Mouse (Mus musculus): ENCODE data around the gene Rusc2.

Gene Rusc2

DNA sequence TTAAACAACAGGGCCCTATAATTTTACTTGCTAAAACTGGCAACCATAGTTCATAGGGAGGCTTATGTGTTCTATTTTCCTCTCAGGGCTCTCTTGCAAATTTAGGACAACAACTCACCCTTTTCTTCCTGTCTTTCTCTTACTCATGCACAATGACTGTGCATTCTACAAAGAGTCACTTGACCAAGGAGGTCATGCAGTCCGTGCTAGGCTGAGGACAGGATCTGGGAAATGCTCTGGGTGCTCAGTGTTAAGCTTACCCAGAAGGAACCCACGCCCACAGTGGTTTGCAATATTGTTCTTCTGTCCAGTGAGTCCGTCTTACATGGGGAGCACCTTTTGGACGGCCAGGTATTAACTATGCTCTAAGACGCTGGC, 2.3 kb downstream of the Rusc2 start:
- no peak for DNase-seq (ENCODE audit: low spot score in 2 of 2)

DNA sequence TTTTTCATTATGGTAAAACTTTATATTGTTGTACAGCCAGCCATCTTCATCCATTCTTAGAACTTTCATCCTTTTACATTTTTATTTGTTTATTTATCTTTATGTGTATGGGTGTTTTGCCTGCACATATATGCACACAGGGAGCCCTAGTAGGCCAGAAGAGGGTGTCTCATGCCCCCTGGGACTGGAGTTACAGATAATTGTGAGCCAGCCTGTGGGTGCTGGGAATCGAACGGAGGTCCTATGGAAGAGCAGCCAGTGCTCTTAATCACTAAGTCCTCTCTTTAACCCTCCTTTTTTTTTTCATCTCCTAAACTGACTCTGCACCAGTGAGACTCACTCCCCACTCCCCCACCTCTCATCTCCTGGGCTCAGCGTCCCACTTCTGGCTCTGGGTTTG, 2.8 kb downstream of the Rusc2 start:
- no peak for DNase-seq (ENCODE audit: low spot score in 2 of 2)

DNA sequence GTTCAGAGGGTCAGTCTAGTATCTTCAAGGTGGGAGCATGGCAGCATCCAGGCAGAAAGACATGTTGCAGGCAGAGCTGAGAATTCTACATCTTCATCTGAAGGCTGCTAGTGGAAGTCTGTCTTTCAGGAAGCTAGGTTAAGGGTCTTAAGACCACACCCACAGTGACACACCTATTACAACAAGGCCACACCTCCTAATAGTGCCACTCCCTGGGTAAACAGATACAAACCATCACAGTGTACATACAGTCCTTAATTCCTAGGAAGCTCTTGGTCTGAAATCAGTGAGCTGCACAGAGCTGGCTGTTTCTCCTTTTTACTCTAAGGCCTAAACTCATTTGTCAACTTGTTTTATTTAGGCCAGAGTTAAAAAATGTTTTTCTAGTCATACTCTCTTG, 5.2 kb downstream of the Rusc2 start:
- no peak for DNase-seq (ENCODE audit: low spot score in 2 of 2)

DNA sequence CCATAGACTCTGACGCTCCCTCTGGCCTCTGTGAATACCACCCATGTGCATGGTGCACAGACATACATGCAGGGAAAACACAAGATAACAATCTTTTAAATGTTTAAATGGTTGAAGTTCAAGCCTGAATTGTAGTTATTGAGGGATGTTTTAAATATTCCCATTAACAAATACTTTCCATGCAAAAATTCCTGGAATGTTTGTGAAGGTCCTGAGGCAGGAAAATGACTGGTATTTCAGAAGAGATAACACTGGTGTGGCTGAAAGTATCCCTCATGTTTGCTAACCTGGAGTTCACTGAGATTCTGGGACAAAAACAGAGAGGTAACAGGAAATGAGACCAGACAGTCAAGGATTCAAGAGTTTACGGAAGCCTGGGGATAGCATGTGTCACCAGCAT, 7.6 kb downstream of the Rusc2 start:
- DNase-seq (ENCODE audit: low spot score in 2 of 2) = no peak

DNA sequence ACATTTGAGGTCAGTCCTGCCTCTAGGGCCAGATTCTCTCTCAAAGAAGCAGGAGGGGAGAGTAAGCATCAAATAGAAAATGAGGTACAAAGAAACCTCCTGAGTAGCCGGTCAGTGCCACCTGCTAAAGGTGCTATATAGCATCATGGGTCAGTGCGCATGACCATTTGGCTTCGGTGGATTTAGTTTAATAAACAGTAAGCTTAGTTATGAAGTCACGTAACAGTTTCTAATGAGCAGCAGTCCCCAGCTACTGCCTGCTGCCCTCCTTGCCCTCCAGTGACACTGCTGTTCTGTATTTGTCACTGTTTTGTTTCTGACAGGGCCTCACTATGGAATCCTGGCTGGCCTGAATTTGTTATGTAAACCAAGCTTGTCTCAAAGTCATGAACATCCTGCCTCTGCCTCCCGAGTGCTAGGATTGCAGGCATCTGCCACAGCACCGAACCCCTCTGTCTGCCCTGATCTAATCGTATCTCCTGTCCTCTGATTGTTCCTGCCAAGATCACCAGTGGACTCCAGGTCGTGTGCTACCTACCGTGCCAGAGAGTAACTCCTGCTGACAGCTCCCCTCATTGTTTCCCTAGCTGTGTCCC, 8.2 kb downstream of the Rusc2 start:
- DNase-seq (ENCODE audit: low spot score in 2 of 2) = no peak

DNA sequence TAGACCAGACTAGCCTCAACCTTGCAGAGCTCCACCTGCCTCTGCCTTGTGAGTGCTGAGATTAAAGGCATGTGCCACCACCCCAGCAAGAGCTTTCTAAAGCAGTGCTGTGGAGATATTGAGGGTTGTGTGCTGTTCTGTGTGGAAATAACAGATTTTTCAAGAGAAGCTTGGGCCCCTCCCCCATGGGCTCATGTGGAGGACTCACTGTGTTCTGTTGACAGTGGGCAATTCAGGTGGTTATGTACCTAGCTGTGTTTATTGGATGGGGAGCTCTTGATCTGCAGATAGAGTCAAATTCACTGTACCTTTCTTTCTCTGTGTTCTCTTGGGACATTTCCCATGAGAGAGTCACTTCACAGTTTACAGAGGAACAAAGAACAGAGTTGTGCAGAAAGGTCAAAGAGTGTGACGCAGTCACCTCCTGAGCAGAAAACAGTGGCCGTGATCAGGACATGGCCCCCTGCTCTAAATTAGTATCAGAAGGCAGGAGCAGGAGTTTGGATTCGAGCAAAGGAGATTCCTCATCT, 9.8 kb downstream of the Rusc2 start:
- no peak for DNase-seq (ENCODE audit: low spot score in 2 of 2)

DNA sequence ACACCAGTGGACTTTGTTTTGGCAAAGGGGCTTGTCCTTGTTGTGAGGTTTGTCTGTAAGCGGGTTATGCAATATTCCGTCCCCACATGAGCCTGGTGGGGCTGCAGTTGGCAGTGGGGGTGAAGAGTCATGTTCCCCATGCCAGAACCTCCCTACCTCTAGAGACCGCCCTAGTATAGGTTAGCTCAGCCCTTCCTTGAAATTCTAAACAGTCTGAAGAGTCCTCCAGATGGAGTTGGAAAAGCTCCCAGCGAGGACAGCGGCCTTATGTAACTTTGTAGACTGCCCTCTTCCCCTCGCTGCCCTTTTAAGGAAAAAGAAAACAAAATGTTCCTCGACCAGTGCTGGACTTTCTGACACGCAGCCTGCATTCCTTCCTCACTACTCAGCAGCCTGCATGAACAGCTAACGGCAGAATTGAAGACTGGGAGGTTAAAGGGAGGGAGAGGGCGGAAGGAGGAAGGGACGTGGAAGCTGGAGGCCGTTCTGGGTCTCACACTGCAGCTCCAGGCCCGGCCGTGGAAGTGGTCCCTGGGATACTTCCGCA, 12.6 kb downstream of the Rusc2 start:
- DNase-seq (ENCODE audit: low spot score in 2 of 2) = no peak

DNA sequence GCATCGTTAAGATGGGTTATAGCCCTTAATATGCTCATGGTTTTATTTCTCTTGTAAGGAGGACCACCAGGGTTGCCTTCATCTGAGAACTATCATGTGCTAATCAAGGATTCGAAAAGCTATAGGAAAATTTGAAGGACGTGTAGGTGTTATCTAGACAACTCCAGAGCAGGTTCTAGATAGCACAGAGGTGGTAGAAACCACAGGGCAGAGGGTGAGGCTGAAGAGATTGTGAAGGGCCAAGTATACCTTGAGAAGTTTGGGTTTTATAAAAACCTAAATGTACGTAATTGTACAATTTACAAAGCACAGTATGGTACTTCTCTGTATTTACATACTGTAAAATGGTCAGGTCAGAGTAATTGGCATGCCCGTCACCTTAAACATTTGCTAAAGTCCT, 13.4 kb downstream of the Rusc2 start:
- no peak for DNase-seq (ENCODE audit: low spot score in 2 of 2)

DNA sequence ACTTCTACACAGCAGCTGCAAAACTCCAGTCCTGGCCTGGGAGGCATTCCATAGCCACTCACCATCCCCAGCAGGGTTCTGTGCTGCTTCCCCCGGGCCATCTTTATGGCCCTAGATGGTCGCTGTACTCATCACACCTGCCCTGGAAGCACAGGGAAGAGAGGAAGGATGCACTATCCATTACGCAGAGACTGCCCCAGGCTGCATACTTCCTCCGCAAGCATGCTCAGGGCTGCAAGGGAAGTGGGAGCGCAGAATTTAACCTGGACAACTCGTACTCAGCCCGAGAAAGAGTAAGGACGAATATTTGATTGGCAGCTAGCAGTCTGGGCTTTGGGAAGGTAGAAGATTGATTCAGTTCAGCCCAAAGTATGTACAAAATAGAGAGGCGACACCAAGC, 14.1 kb downstream of the Rusc2 start:
- no peak for DNase-seq (ENCODE audit: low spot score in 2 of 2)

DNA sequence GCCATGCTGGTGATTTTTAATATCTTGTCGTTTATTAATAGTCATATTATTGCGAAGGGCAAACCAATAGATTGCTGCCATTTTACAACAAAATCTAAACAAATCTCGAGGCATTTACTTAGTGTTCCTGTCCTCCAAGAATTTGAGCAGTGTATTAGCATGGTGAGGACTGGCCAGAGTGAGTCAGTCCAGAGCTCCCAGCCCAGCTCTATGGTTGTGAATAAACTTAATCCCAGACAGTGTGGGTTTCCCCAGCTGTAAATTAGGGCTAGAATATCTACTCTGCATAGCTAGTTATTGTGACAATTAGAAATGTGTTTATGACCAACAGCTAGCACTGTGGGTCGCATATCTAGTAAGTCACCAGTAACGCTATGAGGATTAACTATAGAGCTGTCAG, 14.6 kb downstream of the Rusc2 start:
- DNase-seq (ENCODE audit: low spot score in 2 of 2) = no peak

DNA sequence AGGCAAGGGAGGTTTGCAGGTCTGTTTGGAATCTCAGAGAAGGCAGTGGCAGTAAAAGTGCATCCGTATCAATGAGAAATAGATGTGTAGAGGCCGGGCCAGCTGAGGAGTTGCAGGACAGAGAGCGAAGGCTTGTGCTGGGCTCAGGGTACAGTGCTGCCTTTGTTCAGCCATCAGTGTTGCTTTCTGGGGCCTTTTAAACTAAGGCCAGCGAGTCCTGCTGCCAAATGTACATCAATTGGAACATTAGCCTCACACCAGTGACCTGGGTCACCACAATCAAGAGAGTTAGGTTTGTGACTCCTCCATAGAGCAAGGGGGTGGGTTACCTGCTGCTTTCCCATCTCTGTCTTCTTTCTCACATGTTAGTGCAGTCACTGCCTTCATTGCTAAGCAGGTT, 16.2 kb downstream of the Rusc2 start:
- DNase-seq (ENCODE audit: low spot score in 2 of 2) = no peak

DNA sequence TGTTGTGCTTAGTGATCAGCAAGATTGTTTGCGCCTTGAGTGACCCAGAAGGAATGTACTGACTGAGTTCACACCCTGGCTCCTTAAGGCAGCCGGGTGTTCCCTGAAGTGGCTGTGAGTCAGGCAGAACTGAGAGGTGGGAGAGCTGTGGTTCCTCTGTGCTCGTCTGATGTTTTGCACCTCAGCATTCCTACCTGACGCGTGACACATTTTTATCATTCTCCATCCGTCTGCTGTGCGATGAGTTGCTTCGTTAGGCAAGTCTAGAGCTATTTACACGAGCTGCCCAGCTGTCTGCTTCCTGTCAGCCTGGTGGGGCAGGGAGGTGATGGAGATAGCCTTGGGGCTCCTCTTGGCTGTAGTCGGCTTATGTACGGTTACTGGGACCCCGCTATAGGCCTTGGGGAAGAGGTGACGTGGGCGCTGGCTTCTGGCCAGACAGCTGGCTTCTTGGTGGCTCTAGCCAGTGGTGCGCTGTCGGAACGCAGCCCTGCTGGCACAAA, 17.1 kb downstream of the Rusc2 start:
- DNase-seq (ENCODE audit: low spot score in 2 of 2) = peak in 1 of 2 experiments; percentile 53

DNA sequence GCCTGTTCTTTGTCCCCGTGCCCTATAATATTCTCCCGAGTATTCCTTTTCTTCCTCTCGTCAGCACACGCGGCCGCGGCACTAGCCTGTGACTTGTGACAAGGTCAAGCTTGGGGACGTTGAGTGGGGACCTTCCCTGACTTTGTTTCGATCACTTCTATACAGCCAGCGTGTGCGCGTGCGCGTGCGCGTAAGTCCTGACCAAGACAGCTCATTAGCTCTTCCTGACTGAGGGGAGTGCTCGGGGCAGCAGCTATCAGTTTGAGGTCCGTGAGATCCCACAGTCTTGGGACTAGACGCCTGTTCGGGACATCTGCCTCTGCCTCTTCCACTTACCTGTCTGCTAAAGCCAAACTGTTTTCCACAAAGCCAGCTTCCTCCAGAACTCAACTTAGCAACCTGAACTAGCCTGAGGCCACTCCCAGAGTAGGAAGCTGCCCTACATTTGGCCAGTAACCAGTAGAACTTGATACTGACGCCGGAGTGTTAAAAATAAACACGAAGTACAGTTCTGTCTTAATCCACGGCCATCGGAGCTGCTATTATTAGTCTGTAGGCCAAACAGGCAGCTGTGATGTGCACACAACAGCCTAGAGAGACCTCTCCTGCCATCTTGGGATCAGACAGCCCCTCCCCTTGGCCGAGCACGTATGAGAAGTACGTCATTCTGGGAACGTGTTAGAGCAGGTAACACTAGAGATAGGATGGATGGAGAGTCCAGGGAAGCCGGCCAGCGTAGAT, 17.8 kb downstream of the Rusc2 start:
- DNase-seq (ENCODE audit: low spot score in 2 of 2) = no peak

DNA sequence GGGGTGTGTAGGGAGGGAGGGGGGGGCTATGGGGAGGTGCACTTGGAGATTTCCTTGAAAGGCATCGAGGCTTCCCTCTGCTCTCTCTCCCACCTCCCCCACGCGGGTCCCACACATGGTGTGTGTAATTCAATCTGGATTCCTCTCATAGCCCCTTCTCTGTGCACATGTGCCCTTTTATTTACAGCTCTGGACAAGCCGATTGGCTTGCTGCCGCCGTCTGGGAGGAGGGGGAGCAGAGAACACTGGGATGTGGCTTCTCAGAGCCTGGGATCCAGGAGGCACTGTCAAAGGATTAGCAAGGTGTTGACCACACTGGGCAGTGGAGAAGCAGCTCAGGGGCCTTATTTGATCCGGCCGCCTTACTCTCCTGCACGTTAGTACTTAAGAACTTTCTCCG, 19.2 kb downstream of the Rusc2 start:
- DNase-seq (ENCODE audit: low spot score in 2 of 2) = no peak

DNA sequence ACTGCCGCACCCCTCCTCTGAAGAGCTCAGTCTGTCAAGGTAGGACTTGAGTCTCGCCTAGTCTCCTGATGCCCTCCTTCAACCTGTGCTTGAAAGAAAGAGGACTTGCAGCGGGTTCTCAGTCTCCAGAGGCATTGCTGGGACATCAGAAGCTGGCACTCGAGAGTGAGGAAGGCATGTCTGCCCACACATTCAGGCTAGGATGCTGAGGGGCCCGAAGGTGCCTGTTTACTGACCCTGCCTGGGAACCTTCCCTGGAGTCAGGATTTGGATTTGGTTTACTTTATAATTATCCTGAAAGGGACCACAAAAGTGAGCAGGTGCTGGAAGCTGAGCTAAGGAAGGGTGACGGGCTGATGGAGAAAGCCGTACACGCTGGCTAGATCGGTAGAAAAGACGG, 19.7 kb downstream of the Rusc2 start:
- DNase-seq (ENCODE audit: low spot score in 2 of 2) = no peak

DNA sequence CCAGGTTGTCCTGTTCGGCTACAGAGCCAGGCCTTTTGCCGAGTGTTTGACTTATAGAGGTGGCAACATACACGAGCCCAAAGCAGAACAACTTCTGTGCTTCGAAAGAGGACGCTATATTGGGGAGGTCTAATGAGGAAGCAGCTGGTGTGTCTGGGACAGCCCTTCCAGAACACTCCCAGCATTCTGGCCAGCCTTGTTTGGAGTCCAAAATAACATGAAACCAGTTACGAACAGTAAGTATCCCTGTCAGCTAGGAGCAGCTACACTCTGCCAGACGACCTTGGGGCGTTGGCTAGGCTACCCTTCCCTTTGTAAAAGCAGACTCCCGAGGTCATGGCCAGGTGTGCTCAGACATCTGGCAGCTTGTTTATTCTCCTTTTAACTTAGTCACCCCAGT, 20.4 kb downstream of the Rusc2 start:
- no peak for DNase-seq (ENCODE audit: low spot score in 2 of 2)

DNA sequence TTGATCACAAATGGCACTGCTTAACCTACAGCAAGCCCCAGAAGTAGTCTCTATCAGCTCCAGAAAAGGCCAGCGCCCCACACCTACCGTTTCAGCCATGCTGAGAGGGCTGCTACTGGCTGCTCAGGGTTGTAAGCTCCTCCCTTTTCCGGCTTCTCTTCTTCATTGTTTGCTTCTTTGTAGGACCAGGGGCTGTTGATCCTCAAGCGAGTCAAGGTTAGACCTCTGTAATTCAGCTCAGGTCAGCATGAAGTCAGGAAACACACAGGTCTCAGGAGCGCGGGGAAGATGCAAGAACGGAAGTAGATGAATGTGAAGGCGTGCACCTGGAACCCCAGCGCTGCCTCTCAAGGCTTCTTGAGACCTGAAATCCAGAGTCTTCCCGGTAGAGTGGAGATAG, 22.9 kb downstream of the Rusc2 start:
- DNase-seq (ENCODE audit: low spot score in 2 of 2) = no peak

DNA sequence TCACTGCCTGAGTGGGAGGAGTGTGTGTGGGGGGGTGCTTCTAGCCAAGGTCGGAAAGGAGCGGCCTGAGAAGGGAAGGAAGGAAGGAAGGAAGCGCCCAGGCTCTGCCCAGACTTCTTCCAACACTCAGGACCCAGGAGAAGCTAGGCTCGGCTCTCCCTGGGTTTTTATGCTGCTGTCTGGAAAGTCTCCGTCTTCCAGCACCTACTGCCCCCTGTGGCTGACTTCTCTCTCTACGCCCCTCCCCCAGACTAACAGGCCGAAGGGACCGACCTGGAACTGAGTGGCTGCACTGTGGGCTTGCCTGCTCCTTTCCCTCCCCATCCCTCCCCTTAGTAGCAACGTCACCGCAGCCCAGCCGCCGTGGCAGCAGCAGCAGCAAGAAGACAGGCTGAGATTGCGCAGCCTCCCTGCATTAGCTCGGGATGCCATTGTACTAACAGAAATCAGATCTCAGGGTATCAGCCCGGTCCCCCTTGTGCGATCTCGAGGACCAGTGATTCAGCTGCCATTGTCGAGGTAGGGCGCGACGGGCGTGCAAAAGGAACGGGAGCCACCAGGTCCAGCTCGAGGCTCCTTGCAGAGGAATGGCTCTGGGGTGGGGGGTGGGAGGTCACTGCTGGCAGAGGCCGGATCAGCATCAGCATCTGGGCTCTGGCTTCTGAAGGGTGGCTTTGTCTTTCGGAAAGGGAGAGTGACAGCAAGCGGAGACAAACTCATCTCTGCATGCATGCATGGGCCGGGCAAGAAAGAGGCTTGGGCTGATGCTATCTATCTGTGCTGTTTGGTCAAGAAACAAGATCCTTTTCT, 24.6 kb downstream of the Rusc2 start:
- DNase-seq (ENCODE audit: low spot score in 2 of 2) = peak in 1 of 2 experiments; percentile 65

DNA sequence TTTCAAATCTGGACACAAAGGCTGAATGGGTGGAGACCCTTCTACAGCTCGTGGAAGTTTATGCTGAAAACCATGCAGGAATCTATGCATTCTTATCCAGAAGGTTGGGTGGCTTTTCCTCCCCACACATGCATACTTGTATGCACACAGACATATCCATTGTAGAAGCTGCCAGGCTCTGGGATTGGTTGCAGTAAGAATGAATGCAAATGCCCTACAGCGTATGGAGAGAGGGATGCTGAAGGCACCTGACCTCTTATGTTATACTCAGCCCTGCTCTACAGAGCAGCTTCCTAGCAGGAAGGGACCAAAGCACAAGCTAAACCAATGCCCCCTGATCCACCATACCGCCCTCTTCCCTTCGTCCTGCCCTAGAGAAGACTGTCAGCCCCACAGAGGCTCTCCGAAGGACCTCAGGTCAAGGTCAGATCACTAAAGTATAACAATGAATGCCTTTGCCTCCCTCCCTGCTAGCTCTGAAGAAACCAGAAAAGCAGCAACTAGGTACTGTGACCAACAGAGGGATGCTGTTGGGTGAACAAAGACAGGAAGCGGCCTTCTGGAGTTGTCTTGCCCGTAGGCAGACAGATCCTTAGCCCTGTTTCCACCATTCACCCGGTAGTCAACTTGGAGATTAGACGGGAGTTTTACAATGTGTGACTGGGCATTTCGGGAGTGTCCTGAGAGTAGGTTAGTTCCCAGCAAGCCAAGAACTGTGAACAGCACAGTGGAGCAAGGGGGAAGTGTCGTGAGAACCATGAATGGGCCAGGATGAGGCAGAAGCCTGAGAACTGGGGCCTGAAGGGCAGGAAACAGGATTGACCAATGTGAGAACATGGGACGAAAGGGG, 25.5 kb downstream of the Rusc2 start:
- no peak for DNase-seq (ENCODE audit: low spot score in 2 of 2)

DNA sequence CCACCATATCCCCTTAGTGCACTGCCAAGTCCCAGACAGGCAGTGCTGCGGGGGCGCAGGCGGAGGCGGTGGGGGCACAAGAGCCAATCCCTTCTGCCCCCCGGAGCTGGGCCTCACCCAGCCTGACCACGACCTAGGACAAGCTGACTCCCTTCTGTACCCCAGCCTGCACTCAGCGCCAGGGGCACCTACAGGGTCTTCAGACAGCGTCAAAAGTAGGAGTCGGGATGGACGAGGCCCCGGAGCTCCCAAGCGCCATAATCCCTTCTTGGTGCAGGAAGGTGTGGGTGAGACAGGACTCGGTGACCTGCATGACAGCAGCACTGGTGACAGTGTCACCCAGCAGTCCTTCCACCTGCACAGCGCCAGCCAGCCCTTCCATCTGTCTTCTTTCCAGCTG, 33.0 kb downstream of the Rusc2 start:
- DNase-seq (ENCODE audit: low spot score in 2 of 2) = no peak

Measured in cerebellum, postnatal 4 days (tissue).